Mouse (Mus musculus) MEL (cell line): ENCODE data around the gene Wnt9a. TPM values are rescaled to one million over a fixed set of nuclear protein-coding genes. Genes with fewer than 3 reads are reported as not detected.

ENCODE experiments used
- DNase-seq: peaks from one replicate; pipeline ENCODE4 v3.0.0; 2011; ENCODE audit warnings: low read depth, low spot score
- H3K27ac ChIP-seq: 2 replicates; pipeline ENCODE4 v1.5.1; 2012; ENCODE audit warnings: low read depth, mild to moderate bottlenecking, control low read depth, low read length, moderate library complexity; ENCODE audit not compliant: control insufficient read depth
- H3K27me3 ChIP-seq, 2 experiments: fragments of 150-350 bp in 1 of 2; sonication (generic) in 1 of 2; 2 replicates each; pipeline ENCODE4 v1.6.1; 2012; ENCODE audit warnings: low read length in 2 of 2, mild to moderate bottlenecking in 2 of 2, improper control_type of control experiment in 1 of 2, moderate library complexity in 1 of 2; ENCODE audit not compliant: insufficient read depth in 2 of 2, control insufficient read depth in 1 of 2
- H3K36me3 ChIP-seq, 2 experiments: 2 replicates each; pipeline ENCODE4 v1.6.1; 2012 to 2014; ENCODE audit warnings: low read length in 2 of 2, improper control_type of control experiment in 1 of 2, inconsistent platforms in 1 of 2, mild to moderate bottlenecking in 1 of 2; ENCODE audit not compliant: insufficient read depth in 2 of 2, control insufficient read depth in 1 of 2
- H3K4me1 ChIP-seq, 2 experiments: fragments of 150-350 bp in 1 of 2; sonication (generic) in 1 of 2; 2 replicates each; pipeline ENCODE4 v1.6.1; 2012; ENCODE audit warnings: low read length in 2 of 2, improper control_type of control experiment in 1 of 2, mild to moderate bottlenecking in 1 of 2; ENCODE audit not compliant: insufficient read depth in 2 of 2, control insufficient read depth in 1 of 2
- H3K4me3 ChIP-seq, 2 experiments: fragments of 150-350 bp in 1 of 2; sonication (generic) in 1 of 2; 2 replicates each; pipeline ENCODE4 v1.5.1; 2012; ENCODE audit warnings: low read depth in 2 of 2, low read length in 2 of 2, mild to moderate bottlenecking in 2 of 2, moderate library complexity in 2 of 2, control low read depth in 1 of 2, improper control_type of control experiment in 1 of 2; ENCODE audit not compliant: control insufficient read depth in 1 of 2, insufficient read depth in 1 of 2
- H3K79me2 ChIP-seq: 2 replicates; pipeline ENCODE4 v1.6.1; 2012; ENCODE audit warnings: mild to moderate bottlenecking, low read length, moderate library complexity; ENCODE audit not compliant: control insufficient read depth, poor library complexity, insufficient read depth
- H3K9ac ChIP-seq: 2 replicates; pipeline ENCODE4 v1.6.1; 2012; ENCODE audit warnings: low read depth, mild to moderate bottlenecking, control low read depth, low read length, moderate library complexity; ENCODE audit not compliant: control insufficient read depth, poor library complexity, severe bottlenecking
- H3K9me3 ChIP-seq: fragments of 150-350 bp; sonication (generic); replicated peaks from 2 replicates; pipeline ENCODE4 v1.6.1; 2012; ENCODE audit warnings: mild to moderate bottlenecking, low read length, improper control_type of control experiment, moderate library complexity; ENCODE audit not compliant: insufficient read depth
- BHLHE40 ChIP-seq: IDR thresholded peaks from 2 replicates; pipeline ENCODE4 v1.6.1; 2012; ENCODE audit warnings: low read depth, mild to moderate bottlenecking, inconsistent platforms, low read length, improper control_type of control experiment, borderline replicate concordance
- EP300 ChIP-seq, 2 experiments: IDR thresholded peaks; 2 replicates each; pipeline ENCODE4 v1.6.1; 2011; ENCODE audit warnings: improper control_type of control experiment in 2 of 2, low read length in 2 of 2, low read depth in 1 of 2, mild to moderate bottlenecking in 1 of 2
- GATA1 ChIP-seq: IDR thresholded peaks from 2 replicates; pipeline ENCODE4 v1.6.1; 2011; ENCODE audit warnings: low read depth, low read length, improper control_type of control experiment
- HCFC1 ChIP-seq: IDR thresholded peaks from 2 replicates; pipeline ENCODE4 v1.6.1; 2012; ENCODE audit warnings: low read depth, mild to moderate bottlenecking, inconsistent platforms, low read length, improper control_type of control experiment, moderate library complexity
- JUND ChIP-seq: IDR thresholded peaks from 2 replicates; pipeline ENCODE4 v1.6.1; 2011; ENCODE audit warnings: low read depth, mild to moderate bottlenecking, improper control_type of control experiment, low read length
- KAT2A ChIP-seq: conservative IDR thresholded peaks from 2 replicates; pipeline ENCODE4 v1.6.1; 2012; ENCODE audit warnings: low read depth, low read length, improper control_type of control experiment, inconsistent platforms
- MAFK ChIP-seq: IDR thresholded peaks from 2 replicates; pipeline ENCODE4 v1.6.1; 2011; ENCODE audit warnings: low read depth, mild to moderate bottlenecking, low read length, improper control_type of control experiment, borderline replicate concordance
- MYC ChIP-seq: IDR thresholded peaks from 2 replicates; pipeline ENCODE4 v1.6.1; 2011; ENCODE audit warnings: low read depth, mild to moderate bottlenecking, low read length, improper control_type of control experiment, moderate library complexity
- POLR2A ChIP-seq, 2 experiments: IDR thresholded peaks; 2 replicates each; pipeline ENCODE4 v1.6.1; 2011 to 2012; ENCODE audit warnings: low read length in 2 of 2, mild to moderate bottlenecking in 2 of 2, control low read depth in 1 of 2, improper control_type of control experiment in 1 of 2, low read depth in 1 of 2, moderate library complexity in 1 of 2; ENCODE audit not compliant: control insufficient read depth in 1 of 2, insufficient read depth in 1 of 2, poor library complexity in 1 of 2
- RCOR1 ChIP-seq: IDR thresholded peaks from 2 replicates; pipeline ENCODE4 v1.6.1; 2012; ENCODE audit warnings: low read depth, mild to moderate bottlenecking, inconsistent platforms, low read length, improper control_type of control experiment
- SMC3 ChIP-seq: IDR thresholded peaks from 2 replicates; pipeline ENCODE4 v1.6.1; 2011; ENCODE audit warnings: low read depth, low read length, improper control_type of control experiment
- USF1 ChIP-seq: IDR thresholded peaks from 2 replicates; pipeline ENCODE4 v1.6.1; 2014; ENCODE audit warnings: low read depth, mild to moderate bottlenecking, inconsistent platforms, low read length, improper control_type of control experiment, moderate library complexity
- ZKSCAN1 ChIP-seq: IDR thresholded peaks from 2 replicates; pipeline ENCODE4 v1.6.1; 2012; ENCODE audit warnings: low read depth, mild to moderate bottlenecking, inconsistent platforms, low read length, improper control_type of control experiment, moderate library complexity
- ZMIZ1 ChIP-seq: IDR thresholded peaks from 2 replicates; pipeline ENCODE4 v1.6.1; 2012; ENCODE audit warnings: low read depth, mild to moderate bottlenecking, inconsistent platforms, low read length, improper control_type of control experiment, moderate library complexity
- ZNF384 ChIP-seq: IDR thresholded peaks from 2 replicates; pipeline ENCODE4 v1.6.1; 2012; ENCODE audit warnings: low read depth, mild to moderate bottlenecking, inconsistent platforms, low read length, improper control_type of control experiment
- polyA plus RNA-seq, 2 experiments: library from polyadenylated mRNA; stranded (reverse) in 1 of 2; unstranded in 1 of 2; fragments of >175 nt in 1 of 2; fragments of >200 nt in 1 of 2; gene quantifications; 2 replicates each; pipeline versions ENCODE4 v1.2.1 to v1.2.4; 2012; ENCODE audit warnings: low replicate concordance in 2 of 2, low read depth in 1 of 2; ENCODE audit not compliant: insufficient read length in 2 of 2, insufficient read depth in 1 of 2, missing spikeins in 1 of 2
- total RNA-seq: library from RNA; depleted of rRNA; stranded (reverse); fragments of 300-350 nt; gene quantifications from 2 replicates; pipeline ENCODE4 v1.2.3, GENCODE M21; 2012

Wnt9a gene
- total and polyA plus RNA-seq, 3 experiments, result not detected

- peaks cover 22 to 24% of the 10 kb centered on the region in 2 experiments for H3K27me3 ChIP-seq
- no peak overlapping the region for H3K4me3 ChIP-seq
- H3K79me2 ChIP-seq, result no peaks in the 10 kb centered on the region
- no peaks in the 10 kb centered on the region for H3K36me3 ChIP-seq
- H3K27ac ChIP-seq, result no peak overlapping the region
- no peaks in the 10 kb centered on the region for H3K9me3 ChIP-seq
- H3K9ac ChIP-seq, result no peak overlapping the region
- DNase-seq, result no peak
- TF ChIP-seq JUND (no peak), HCFC1 (no peak), EP300 (IDR thresholded peaks at IDR 0.05; ENCODE audit: low read depth in 1 of 2, low read length in 2 of 2) (no peak), KAT2A (no peak), ZMIZ1 (no peak), SMC3 (no peak), MAFK (no peak), ZNF384 (no peak)
- H3K4me1 ChIP-seq, result peaks cover 0 to 4% of the 10 kb centered on the region in 2 experiments; a peak in 1 of 4 replicates
Observed at GRCm38 (mm10) chr11:59308625-59309024, 1.9 kb downstream of the Wnt9a start.

GRCm38 (mm10) chr11:59309106-59309805 is 2.5 kb downstream of the Wnt9a start:
- Histone ChIP-seq H3K27me3 (peaks cover 23 to 24% of the 10 kb centered on the region in 2 experiments), H3K79me2 (no peaks in the 10 kb centered on the region), H3K9ac (no peak overlapping the region), H3K27ac (no peak overlapping the region), H3K4me1 (no peaks in the 10 kb centered on the region), H3K36me3 (no peaks in the 10 kb centered on the region), H3K9me3 (no peaks in the 10 kb centered on the region)
- DNase-seq, result no peak
- TF ChIP-seq USF1 (peak; percentile 19; the same call in 1 of the 2 replicates), SMC3 (no peak), HCFC1 (no peak), GATA1 (no peak), KAT2A (no peak)
- TF ChIP-seq, all 39 proteins: peak for 1
- no peak overlapping the region for H3K4me3 ChIP-seq

- no peak for DNase-seq
- Histone ChIP-seq H3K4me3 (no peak overlapping the region), H3K27ac (no peak overlapping the region), H3K4me1 (no peaks in the 10 kb centered on the region), H3K79me2 (no peaks in the 10 kb centered on the region), H3K27me3 (peaks cover 23 to 24% of the 10 kb centered on the region in 2 experiments)
- no peak for TF ChIP-seq RCOR1
- no peak for TF ChIP-seq HCFC1
- TF ChIP-seq MAFK, result no peak
- TF ChIP-seq JUND, result no peak
- TF ChIP-seq MYC, result no peak
- TF ChIP-seq ZKSCAN1, result no peak
- no peak for TF ChIP-seq ZNF384
- no peak for TF ChIP-seq SMC3
- TF ChIP-seq POLR2A (IDR thresholded peaks at IDR 0.05; ENCODE audit: control insufficient read depth in 1 of 2, insufficient read depth in 1 of 2, low read depth in 1 of 2, low read length in 2 of 2, poor library complexity in 1 of 2), result no peak
- TF ChIP-seq BHLHE40, result no peak
- TF ChIP-seq, all 39 proteins: peak for 0
- no peaks in the 10 kb centered on the region for H3K36me3 ChIP-seq
- no peak overlapping the region for H3K9ac ChIP-seq
- no peaks in the 10 kb centered on the region for H3K9me3 ChIP-seq
Observed at GRCm38 (mm10) chr11:59309976-59310375, 3.2 kb downstream of the Wnt9a start.
